Mouse (Mus musculus) skeletal muscle tissue, adult 2 months (tissue): ENCODE measurements around the gene Fbxw10.

Source experiments
- DNase-seq: peaks from one replicate; pipeline ENCODE4 v3.0.0-alpha.2; 2012; ENCODE audit warnings: low read depth, low spot score

The Fbxw10 gene

GRCm38 (mm10) chr11:62909720-62910306 is 62.9 kb downstream of the Fbxw10 start:
- no peak for DNase-seq

GRCm38 (mm10) chr11:62911362-62911761 is 64.5 kb downstream of the Fbxw10 start:
- DNase-seq = no peak

DNA sequence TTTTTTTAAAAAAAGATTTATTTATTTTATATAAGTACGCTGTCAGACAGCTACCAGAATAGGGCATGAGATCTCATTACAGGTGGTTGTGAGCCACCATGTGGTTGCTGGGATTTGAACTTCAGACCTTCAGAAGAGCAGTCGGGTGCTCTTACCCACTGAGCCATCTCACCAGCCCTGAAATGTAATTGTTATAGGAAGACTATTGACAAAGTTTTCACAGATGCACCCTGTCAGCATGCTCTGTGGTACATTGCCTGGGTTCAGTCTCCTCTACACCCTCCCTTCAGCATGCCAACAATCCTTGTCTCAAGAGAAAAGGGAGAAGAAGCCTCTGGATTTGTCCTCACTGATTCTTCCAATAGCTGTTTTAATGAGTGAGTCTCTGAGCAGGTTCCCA is 66.3 kb downstream of the Fbxw10 start:
- no peak for DNase-seq

DNA sequence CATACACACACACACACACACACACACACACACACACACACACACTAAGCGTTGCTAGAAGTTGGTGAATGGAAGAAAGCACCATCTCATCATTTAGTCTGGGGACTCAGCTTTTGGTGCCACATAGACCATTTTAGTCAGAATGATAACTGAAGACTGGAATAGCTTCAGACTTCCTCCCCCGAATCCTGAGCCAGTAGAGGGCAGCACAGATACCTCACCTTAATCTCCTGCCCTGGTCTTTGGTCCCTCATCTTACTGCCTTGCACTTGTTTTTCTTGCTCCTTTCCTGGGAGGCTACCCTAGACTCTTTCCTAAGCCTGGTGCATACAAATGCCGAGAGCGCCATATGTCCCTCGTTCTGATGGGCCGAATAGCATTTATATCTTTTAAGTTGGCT is 67.7 kb downstream of the Fbxw10 start:
- no peak for DNase-seq

GRCm38 (mm10) chr11:62915486-62915885 is 68.6 kb downstream of the Fbxw10 start:
- no peak for DNase-seq

- no peak for DNase-seq
Measured at GRCm38 (mm10) chr11:62916765-62917164, 69.9 kb downstream of the Fbxw10 start.

- no peak for DNase-seq
Measured at GRCm38 (mm10) chr11:62919946-62920742, 73.3 kb downstream of the Fbxw10 start.

DNA sequence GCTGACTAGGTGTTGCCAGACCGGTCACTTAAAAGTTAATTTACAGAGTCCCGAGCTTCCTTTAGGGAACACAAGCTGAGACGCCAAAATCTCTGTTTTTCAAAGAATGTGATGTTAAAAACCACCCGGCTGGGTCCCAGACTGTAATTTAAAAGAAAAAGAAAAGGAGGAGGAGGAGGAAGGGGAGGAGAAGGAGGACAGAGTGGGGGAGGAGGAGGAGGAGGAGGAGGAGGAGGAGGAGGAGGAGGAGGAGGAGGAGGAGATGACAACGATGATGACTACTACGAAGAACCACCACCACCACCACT is 73.8 kb downstream of the Fbxw10 start:
- no peak for DNase-seq

- DNase-seq = peak; percentile 94
Measured at GRCm38 (mm10) chr11:62921052-62921977, 74.4 kb downstream of the Fbxw10 start.

GRCm38 (mm10) chr11:62924091-62924761 is 77.4 kb downstream of the Fbxw10 start:
- DNase-seq = peak; percentile 71
